Mouse (Mus musculus): ENCODE results near the gene A530084C06Rik.

The A530084C06Rik gene

GRCm38 (mm10) chr13:31543021-31543420, 16.1 kb downstream of the A530084C06Rik start:
- no peak for DNase-seq (ENCODE audit: low spot score in 2 of 2)

- DNase-seq (ENCODE audit: low spot score in 2 of 2), result no peak
These were observed 24.4 kb downstream of the A530084C06Rik start for GRCm38 (mm10) chr13:31534726-31535125.

GRCm38 (mm10) chr13:31531651-31532061, 27.5 kb downstream of the A530084C06Rik start:
- DNase-seq (ENCODE audit: low spot score in 2 of 2), result no peak

GRCm38 (mm10) chr13:31531186-31531585, 27.9 kb downstream of the A530084C06Rik start:
- DNase-seq (ENCODE audit: low spot score in 2 of 2), result no peak

- no peak for DNase-seq (ENCODE audit: low spot score in 2 of 2)
These were observed 34.2 kb downstream of the A530084C06Rik start for GRCm38 (mm10) chr13:31524976-31525375.

- no peak for DNase-seq (ENCODE audit: low spot score in 2 of 2)
These were observed 40.2 kb downstream of the A530084C06Rik start for GRCm38 (mm10) chr13:31518971-31519370.

GRCm38 (mm10) chr13:31518411-31518886, 40.7 kb downstream of the A530084C06Rik start:
- peak; percentile 3 to 5 for DNase-seq (ENCODE audit: low spot score in 2 of 2)

- no peak for DNase-seq (ENCODE audit: low spot score in 2 of 2)
These were observed 43.9 kb downstream of the A530084C06Rik start for GRCm38 (mm10) chr13:31515261-31515660.

- DNase-seq (ENCODE audit: low spot score in 2 of 2), result no peak
These were observed 52.5 kb downstream of the A530084C06Rik start for GRCm38 (mm10) chr13:31506494-31507167.
